In genomic region chr12:102181799-102182357, GRCm38 (mm10) we compare ENCODE assay signal across 7 mouse cellular contexts. TPM values are rescaled to one million over a fixed set of nuclear protein-coding genes. Genes with fewer than 3 reads are reported as not detected.
DNase-seq lines count a peak whose midpoint lies in the region; ATAC-seq and TF ChIP-seq lines count a peak whose summit lies in the region.

No protein-coding gene starts in this region.

- ATAC-seq in kidney, embryonic 15.5 days (replicated peaks; ENCODE audit: low FRiP score): 0 out of 2 replicates have a peak, but pooled peaks have one; percentile 54

- H3K9me3 ChIP-seq in ES-E14 (ENCODE audit: control insufficient read depth, insufficient read depth, low read depth, low read length): no peaks in the 10 kb centered on the region
- 0 out of 2 replicates have a peak, but pooled peaks cover 3% of the 10 kb centered on the region for H3K9me3 ChIP-seq in kidney, embryonic 15.5 days (replicated peaks)

- H3K4me3 ChIP-seq in ES-E14 (ENCODE audit: insufficient read depth in 1 of 2, low read depth in 1 of 2, low read length in 2 of 2, poor library complexity in 1 of 2, severe bottlenecking in 1 of 2): no peak overlapping the region
- H3K4me3 ChIP-seq in kidney, embryonic 15.5 days (replicated peaks): no peak overlapping the region

- H3K36me3 ChIP-seq in ES-E14 (ENCODE audit: control insufficient read depth, insufficient read depth, low read length, poor library complexity, severe bottlenecking): no peaks in the 10 kb centered on the region
- no peaks in the 10 kb centered on the region for H3K36me3 ChIP-seq in kidney, embryonic 15.5 days

- no peak overlapping the region for H3K9ac ChIP-seq in ES-E14 (ENCODE audit: insufficient read depth, low read depth, low read length, poor library complexity, severe bottlenecking)
- H3K9ac ChIP-seq in kidney, embryonic 15.5 days: no peak overlapping the region

- WGBS in kidney, embryonic 15.5 days: 42% methylated on average over 5 of the region's 5 CpGs

- H3K4me2 ChIP-seq in kidney, embryonic 15.5 days: no peak overlapping the region

- H3K27ac ChIP-seq in ES-E14 (ENCODE audit: insufficient read depth, low read depth, low read length, poor library complexity, severe bottlenecking): no peak overlapping the region
- H3K27ac ChIP-seq in kidney, embryonic 15.5 days: no peak overlapping the region

- H3K4me1 ChIP-seq in ES-E14 (ENCODE audit: control insufficient read depth in 2 of 2, insufficient read depth in 2 of 2, low read length in 2 of 2, poor library complexity in 1 of 2): no peaks in the 10 kb centered on the region
- peaks cover 2% of the 10 kb centered on the region; the same call in 1 of the 2 replicates for H3K4me1 ChIP-seq in kidney, embryonic 15.5 days

- DNase-seq in CD4-positive helper T cell, adult 2 months (ENCODE audit: low read depth, low spot score): peak; percentile 29
- peak; percentile 43 for DNase-seq in ES-E14 (ENCODE audit: low read depth, low spot score)
- peak; percentile 30 for DNase-seq in cerebellum, adult 9-10 months
- peak; percentile 76 for DNase-seq in gastrocnemius, postnatal 10 days
- peak; percentile 89 for DNase-seq in lung, postnatal 14 days
- DNase-seq in spleen, adult 18-20 months: peak; percentile 12 to 61

- H3K27me3 ChIP-seq in kidney, embryonic 15.5 days: no peaks in the 10 kb centered on the region

- in situ Hi-C loops in ES-E14 (cut with MboI; ENCODE audit: low sequenced_read_pairs in 2 of 2, unreplicated experiment in 2 of 2): no loop called here

TF ChIP-seq in ES-E14, 5 proteins besides CTCF, POLR2A, EP300 and RAD21:
- no peak for TF ChIP-seq ZNF384 (IDR thresholded peaks at IDR 0.05; ENCODE audit: low read depth, low read length)
- peak; percentile 87 for TF ChIP-seq ZC3H11A (IDR thresholded peaks at IDR 0.05; ENCODE audit: borderline replicate concordance, low read depth, low read length)
- TF ChIP-seq MAFK (IDR thresholded peaks at IDR 0.05; ENCODE audit: insufficient read depth, low read depth, low read length): no peak
TF ChIP-seq in ES-E14: peak in this region for 1.

RNA-seq across cellular contexts. Expression of gene Slc24a4, which starts 53.3 kb away (rescaled TPM):
- total RNA-seq in ES-E14 (2012; rRNA removed): 0.27 TPM in 1 of 2 replicates, not detected in the other
- under 1 TPM; 0.26 to 0.32 TPM for total RNA-seq in gastrocnemius, postnatal 10 days (2021)
- 0.06 and 0.10 TPM in 2 replicates for polyA plus RNA-seq in kidney, embryonic 15.5 days (2015; fragmentation: Nextera tagmentation; extraction: Ambion mirVana)

Comparison
In these comparisons a context has a peak if more than half of its experiments do, and no peak if none do; other contexts are left out.
1. DNase-seq: peak in every context shown above with its lines; median percentile 89 in lung, postnatal 14 days; 76 in gastrocnemius, postnatal 10 days; 43 in ES-E14; 36 in spleen, adult 18-20 months; 30 in cerebellum, adult 9-10 months; 29 in CD4-positive helper T cell, adult 2 months.